Mouse (Mus musculus) urinary bladder, adult 18-20 months (tissue): ENCODE results near the gene Cd209a.
A peak's percentile ranks its signal among the peaks of the same experiment; 100 is the strongest.
"Not testable (repeated sequence)": the region's sequence is repeated elsewhere in the genome, so short reads cannot be mapped to it uniquely, and the experiment has no call there.

Experiments used
- DNase-seq, 2 experiments: peaks; one replicate each; pipeline ENCODE4 v3.0.0; 2022; ENCODE audit warnings: low spot score in 2 of 2, mixed read lengths in 2 of 2

The Cd209a gene

GRCm38 (mm10) chr8:3748761-3749160 lies at the start of gene Cd209a:
Gene Cd209a, minus strand, starts transcription at chr8:3748984.
- no peak for DNase-seq

- not testable (repeated sequence) for DNase-seq
These were observed 19.9 kb upstream of the Cd209a start for GRCm38 (mm10) chr8:3768641-3769040.

- DNase-seq, result peak in 1 of 2 experiments; percentile 3
These were observed 5.6 kb upstream of the Cd209a start for GRCm38 (mm10) chr8:3754261-3754850.

- DNase-seq, result no peak
These were observed 11.8 kb downstream of the Cd209a start for GRCm38 (mm10) chr8:3736947-3737346.

GRCm38 (mm10) chr8:3735599-3735998 lies 13.2 kb downstream of the Cd209a start:
- DNase-seq, result no peak

- no peak for DNase-seq
These were observed 14.7 kb downstream of the Cd209a start for GRCm38 (mm10) chr8:3734084-3734483.

GRCm38 (mm10) chr8:3721041-3721440 lies 27.7 kb downstream of the Cd209a start:
- DNase-seq, result no peak

- no peak for DNase-seq
These were observed 28.2 kb downstream of the Cd209a start, which contains the start of gene Clec4g for GRCm38 (mm10) chr8:3720551-3720950. Gene Clec4g, minus strand, starts transcription at chr8:3720651.

- DNase-seq, result peak; percentile 35 to 56
These were observed 30.2 kb downstream of the Cd209a start for GRCm38 (mm10) chr8:3718559-3718958.

- DNase-seq, result no peak
These were observed 31.3 kb downstream of the Cd209a start for GRCm38 (mm10) chr8:3717321-3717954.

- DNase-seq, result no peak
These were observed 37.1 kb downstream of the Cd209a start for GRCm38 (mm10) chr8:3711646-3712045.

GRCm38 (mm10) chr8:3710312-3710711 lies 38.5 kb downstream of the Cd209a start:
- no peak for DNase-seq

- no peak for DNase-seq
These were observed 41.2 kb downstream of the Cd209a start for GRCm38 (mm10) chr8:3707611-3708010.

GRCm38 (mm10) chr8:3705711-3706110 lies 43.1 kb downstream of the Cd209a start:
- DNase-seq, result no peak

- DNase-seq, result no peak
These were observed 47.3 kb downstream of the Cd209a start for GRCm38 (mm10) chr8:3701491-3701890.

- no peak for DNase-seq
These were observed 54.7 kb downstream of the Cd209a start, which contains the start of gene Fcer2a for GRCm38 (mm10) chr8:3694121-3694520. Gene Fcer2a, minus strand, starts transcription at chr8:3694175.
